ENCODE assay signal across 8 mouse cellular contexts in genomic region chrX:74413377-74413776, GRCm38 (mm10). TPM values are rescaled to one million over a fixed set of nuclear protein-coding genes. Genes with fewer than 3 reads are reported as not detected.
DNase-seq lines count a peak whose midpoint lies in the region; ATAC-seq lines count a peak whose summit lies in the region.

No protein-coding gene starts in this region.

- peak; percentile 58 for DNase-seq in MEL-GATA-1-ER (ENCODE audit: extremely low read depth, low read depth)
- DNase-seq in cerebellum, adult 9-10 months = peak; percentile 87
- peak; percentile 27 to 86 for DNase-seq in frontal cortex, adult 2 months (ENCODE audit: extremely low spot score in 1 of 2, low spot score in 1 of 2)
- peak; percentile 63 for DNase-seq in layer of hippocampus, adult 9-11 months
- peak; percentile 63 for DNase-seq in ovary, postnatal 14 days (ENCODE audit: low spot score)
- DNase-seq in thymus, postnatal 10 days (ENCODE audit: low spot score in 2 of 2) = peak; percentile 57 to 70

- no peak overlapping the region for H3K27ac ChIP-seq in hindbrain, embryonic 12.5 days
- H3K27ac ChIP-seq in lung, embryonic 16.5 days (ENCODE audit: low read length) = no peak overlapping the region

- H3K27me3 ChIP-seq in hindbrain, embryonic 12.5 days = no peaks in the 10 kb centered on the region
- H3K27me3 ChIP-seq in lung, embryonic 16.5 days (ENCODE audit: control insufficient read depth, insufficient read depth, low read depth, low read length) = no peaks in the 10 kb centered on the region

- no peak overlapping the region for H3K4me2 ChIP-seq in hindbrain, embryonic 12.5 days (replicated peaks)
- no peak overlapping the region for H3K4me2 ChIP-seq in lung, embryonic 16.5 days (ENCODE audit: low read depth, low read length)

- ATAC-seq in hindbrain, embryonic 12.5 days (ENCODE audit: low FRiP score) = peak; percentile 58
- ATAC-seq in lung, embryonic 16.5 days (ENCODE audit: low read depth) = peak; percentile 70; the same call in 1 of the 2 replicates

- H3K9ac ChIP-seq in hindbrain, embryonic 12.5 days = no peak overlapping the region
- no peak overlapping the region for H3K9ac ChIP-seq in lung, embryonic 16.5 days (ENCODE audit: low read length)

- no peaks in the 10 kb centered on the region for H3K4me1 ChIP-seq in hindbrain, embryonic 12.5 days
- no peaks in the 10 kb centered on the region for H3K4me1 ChIP-seq in lung, embryonic 16.5 days (replicated peaks; ENCODE audit: control insufficient read depth, insufficient read depth, low read length)

- H3K4me3 ChIP-seq in hindbrain, embryonic 12.5 days = no peak overlapping the region
- H3K4me3 ChIP-seq in lung, embryonic 16.5 days (ENCODE audit: low read length) = no peak overlapping the region

- no peaks in the 10 kb centered on the region for H3K36me3 ChIP-seq in hindbrain, embryonic 12.5 days
- H3K36me3 ChIP-seq in lung, embryonic 16.5 days (ENCODE audit: control insufficient read depth, insufficient read depth, low read length) = no peaks in the 10 kb centered on the region

- no peaks in the 10 kb centered on the region for H3K9me3 ChIP-seq in hindbrain, embryonic 12.5 days (replicated peaks)
- H3K9me3 ChIP-seq in lung, embryonic 16.5 days (ENCODE audit: control insufficient read depth, low read length) = no peaks in the 10 kb centered on the region

RNA-seq across cellular contexts. Expression of gene G6pdx, which starts 15.6 kb away (rescaled TPM):
- polyA plus RNA-seq in frontal cortex, adult 2 months (2012; rRNA removed) = 30.2 and 31.8 TPM in 2 replicates
- polyA plus RNA-seq in hindbrain, embryonic 12.5 days (2016; fragmentation: Nextera tagmentation; extraction: Ambion mirVana) = 48.8 and 52.9 TPM in 2 replicates
- polyA plus RNA-seq in lung, embryonic 16.5 days (2015; fragmentation: Nextera tagmentation; extraction: Ambion mirVana) = 44.1 and 51.2 TPM in 2 replicates

RNA-seq across cellular contexts. Expression of gene Ikbkg, which starts 20.3 kb away (rescaled TPM):
- 20.5 and 21.4 TPM in 2 replicates for polyA plus RNA-seq in frontal cortex, adult 2 months (2012; rRNA removed)
- polyA plus RNA-seq in hindbrain, embryonic 12.5 days (2016; fragmentation: Nextera tagmentation; extraction: Ambion mirVana) = 24.2 and 27.7 TPM in 2 replicates
- polyA plus RNA-seq in lung, embryonic 16.5 days (2015; fragmentation: Nextera tagmentation; extraction: Ambion mirVana) = 21.0 and 21.1 TPM in 2 replicates

RNA-seq across cellular contexts. Expression of gene Fam3a, which starts 20.3 kb away (rescaled TPM):
- 33.8 and 33.9 TPM in 2 replicates for polyA plus RNA-seq in frontal cortex, adult 2 months (2012; rRNA removed)
- polyA plus RNA-seq in hindbrain, embryonic 12.5 days (2016; fragmentation: Nextera tagmentation; extraction: Ambion mirVana) = 32.1 and 33.7 TPM in 2 replicates
- polyA plus RNA-seq in lung, embryonic 16.5 days (2015; fragmentation: Nextera tagmentation; extraction: Ambion mirVana) = 42.5 and 45.8 TPM in 2 replicates

RNA-seq across cellular contexts. Expression of gene Slc10a3, which starts 40.2 kb away (rescaled TPM):
- 4.3 and 4.8 TPM in 2 replicates for polyA plus RNA-seq in frontal cortex, adult 2 months (2012; rRNA removed)
- 10.1 and 10.5 TPM in 2 replicates for polyA plus RNA-seq in hindbrain, embryonic 12.5 days (2016; fragmentation: Nextera tagmentation; extraction: Ambion mirVana)
- 19.1 and 21.8 TPM in 2 replicates for polyA plus RNA-seq in lung, embryonic 16.5 days (2015; fragmentation: Nextera tagmentation; extraction: Ambion mirVana)

RNA-seq across cellular contexts. Expression of gene Ubl4a, which starts 40.4 kb away (rescaled TPM):
- 68.4 and 73.3 TPM in 2 replicates for polyA plus RNA-seq in frontal cortex, adult 2 months (2012; rRNA removed)
- polyA plus RNA-seq in hindbrain, embryonic 12.5 days (2016; fragmentation: Nextera tagmentation; extraction: Ambion mirVana) = 56.7 and 63.1 TPM in 2 replicates
- polyA plus RNA-seq in lung, embryonic 16.5 days (2015; fragmentation: Nextera tagmentation; extraction: Ambion mirVana) = 85.5 and 86.2 TPM in 2 replicates
